Mouse (Mus musculus): ENCODE results near the gene Esp8.
"Not testable (repeated sequence)": the region's sequence is repeated elsewhere in the genome, so short reads cannot be mapped to it uniquely, and the experiment has no call there.

Gene Esp8

DNA sequence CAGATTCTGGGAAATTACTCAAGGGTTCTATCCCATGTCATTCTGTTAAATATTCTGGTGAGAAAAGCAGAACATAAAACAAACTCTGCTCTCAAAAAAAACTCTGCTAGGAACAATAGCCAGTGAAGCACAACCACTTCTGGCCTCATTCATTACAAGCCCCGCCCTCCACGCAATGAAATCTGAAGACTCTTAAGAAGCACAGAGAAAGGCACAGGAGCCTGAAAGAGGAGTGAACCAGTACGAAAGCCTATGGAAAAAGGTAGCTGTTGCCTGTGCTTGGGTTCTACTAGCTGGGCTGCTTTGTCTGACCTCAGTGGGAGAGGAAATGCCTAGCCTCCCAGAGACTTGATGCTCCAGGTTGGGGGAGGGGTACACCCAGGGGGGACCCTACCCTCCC lies at the start of gene Esp8:
TSS of gene Esp8 (plus strand) at position 205 of the 400 bp plus-strand sequence.
- DNase-seq (ENCODE audit: low read depth), result no peak

DNA sequence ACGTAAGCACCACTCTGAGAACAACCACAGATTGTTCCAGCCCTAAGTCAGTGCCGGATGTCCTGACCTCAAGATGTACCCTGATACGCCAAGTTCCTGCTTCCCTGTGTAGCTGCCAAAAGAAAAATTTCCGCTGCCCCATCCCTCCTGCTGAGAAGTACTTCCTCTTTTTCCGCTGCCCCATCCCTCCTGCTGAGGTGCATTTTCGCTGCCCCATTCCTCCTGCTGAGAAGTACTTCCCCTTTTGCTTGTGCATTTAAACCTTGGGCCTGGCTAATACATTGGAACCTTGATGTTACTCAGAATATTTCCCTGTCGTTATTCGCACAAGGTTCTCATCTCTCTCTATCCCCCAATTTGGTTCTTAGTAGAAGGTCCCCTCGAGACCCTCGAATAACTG lies 36.3 kb upstream of the Esp8 start:
- not testable (repeated sequence) for DNase-seq (ENCODE audit: low read depth)

DNA sequence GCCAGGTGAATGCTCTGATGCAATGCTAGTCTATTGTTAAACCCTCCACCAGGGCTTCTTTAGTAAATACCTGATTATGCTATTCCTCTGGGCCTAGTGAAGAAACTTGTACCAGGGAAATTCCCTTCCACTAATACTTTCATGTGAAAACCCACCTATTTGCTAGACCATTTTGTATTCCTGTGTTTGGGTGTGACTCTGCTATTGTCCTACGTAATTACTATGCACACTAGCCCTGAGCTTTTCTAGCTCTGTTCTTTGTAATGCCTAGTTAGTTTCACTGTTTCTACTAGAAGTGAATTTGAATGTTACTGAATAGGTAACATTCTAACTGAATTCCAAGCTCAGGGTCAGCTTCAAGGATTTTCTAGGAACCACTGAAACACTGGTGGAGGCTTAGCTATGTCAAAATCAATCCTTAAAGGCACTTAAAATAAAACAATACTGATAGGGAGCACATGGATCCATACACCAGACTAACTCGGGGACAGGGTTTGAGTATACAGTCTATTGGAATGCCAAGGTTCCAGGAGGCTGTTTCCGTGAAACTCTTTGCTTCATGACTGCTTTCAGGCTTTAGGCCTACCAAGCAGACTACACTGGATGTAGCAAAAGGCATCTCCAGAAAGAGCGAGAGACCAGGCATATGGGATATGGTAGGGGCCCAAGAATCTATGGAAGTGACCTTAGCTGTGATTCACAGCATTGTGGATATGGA lies 24.2 kb upstream of the Esp8 start:
- DNase-seq (ENCODE audit: low read depth), result not testable (repeated sequence)

- no peak for DNase-seq (ENCODE audit: low read depth)
Measured at GRCm38 (mm10) chr17:40529813-40530212, 10.0 kb downstream of the Esp8 start.

DNA sequence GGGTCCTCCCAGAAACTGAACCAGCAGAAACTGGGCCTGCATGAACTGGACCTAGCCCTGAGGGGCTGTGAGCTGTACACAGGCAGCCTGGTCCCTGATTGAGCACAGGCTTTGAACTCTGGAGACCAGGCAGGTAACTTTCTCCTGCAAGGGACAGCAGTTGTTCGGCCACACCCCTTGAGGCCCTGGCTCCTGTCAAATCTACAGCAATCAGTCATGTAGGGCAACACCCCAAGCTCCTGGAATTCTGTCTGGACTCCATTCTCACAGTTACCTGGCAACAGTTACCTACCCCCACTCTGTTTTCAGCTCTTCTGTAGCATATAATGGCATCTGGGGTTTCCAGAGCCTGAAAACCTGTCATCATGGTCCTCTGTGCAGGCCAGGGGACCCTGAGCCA lies 11.3 kb downstream of the Esp8 start:
- no peak for DNase-seq (ENCODE audit: low read depth)

GRCm38 (mm10) chr17:40547005-40547404 lies 27.2 kb downstream of the Esp8 start:
- not testable (repeated sequence) for DNase-seq (ENCODE audit: low read depth)

- no peak for DNase-seq (ENCODE audit: low read depth)
Measured at GRCm38 (mm10) chr17:40553470-40553869, 33.6 kb downstream of the Esp8 start.

DNA sequence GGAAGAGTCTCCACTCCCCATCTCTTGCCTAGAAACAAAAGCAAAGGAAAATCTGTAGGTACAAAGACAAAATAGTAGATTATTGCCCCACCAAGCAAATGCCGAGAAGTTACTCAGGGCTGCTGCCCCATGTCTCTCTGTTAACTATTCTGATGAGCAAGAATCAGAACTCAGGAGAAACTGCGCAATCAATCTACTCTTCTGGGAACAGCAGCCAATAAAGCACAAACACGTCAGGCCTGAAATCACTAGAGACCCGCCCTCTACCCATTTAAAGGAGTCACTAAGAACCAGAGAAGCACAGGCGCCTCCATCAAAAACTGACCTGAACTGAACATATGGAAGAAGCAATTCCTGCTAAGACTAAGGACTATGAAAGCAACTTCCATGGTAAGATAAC lies 41.4 kb downstream of the Esp8 start, which contains the start of gene Esp6:
TSS of gene Esp6 (plus strand) at position 301 of the 400 bp plus-strand sequence.
- DNase-seq (ENCODE audit: low read depth), result no peak

All from induced T-regulatory cell, adult 2 months (primary cell).